Mouse (Mus musculus) ES-E14 (cell line): Measurements from ENCODE around the gene Smco2. TPM values are rescaled to one million over a fixed set of nuclear protein-coding genes. Genes with fewer than 3 reads are reported as not detected.
A peak's percentile ranks its signal among the peaks of the same experiment; 100 is the strongest.
"Not testable (repeated sequence)": the region's sequence is repeated elsewhere in the genome, so short reads cannot be mapped to it uniquely, and the experiment has no call there.

Experiments
- DNase-seq: peaks from one replicate; pipeline ENCODE4 v3.0.0-alpha.2; 2013; ENCODE audit warnings: low read depth, low spot score
- H3K27ac ChIP-seq: 2 replicates; pipeline ENCODE4 v1.5.1; 2012; ENCODE audit warnings: low read depth, mild to moderate bottlenecking, low read length, moderate library complexity, mixed read lengths; ENCODE audit not compliant: poor library complexity, insufficient read depth, severe bottlenecking
- H3K36me3 ChIP-seq: 2 replicates; pipeline ENCODE4 v1.6.1; 2012; ENCODE audit warnings: mild to moderate bottlenecking, low read length, moderate library complexity, mixed read lengths; ENCODE audit not compliant: control insufficient read depth, poor library complexity, insufficient read depth, severe bottlenecking
- H3K4me1 ChIP-seq, 2 experiments: fragments of 150-350 bp in 1 of 2; sonication (generic) in 1 of 2; 2 replicates each; pipeline ENCODE4 v1.6.1; 2012; ENCODE audit warnings: low read length in 2 of 2, mild to moderate bottlenecking in 1 of 2, mixed read lengths in 1 of 2; ENCODE audit not compliant: control insufficient read depth in 2 of 2, insufficient read depth in 2 of 2, poor library complexity in 1 of 2
- H3K4me3 ChIP-seq, 2 experiments: fragments of 150-350 bp in 1 of 2; sonication (generic) in 1 of 2; 2 replicates each; pipeline ENCODE4 v1.5.1; 2012; ENCODE audit warnings: low read length in 2 of 2, low read depth in 1 of 2, mild to moderate bottlenecking in 1 of 2, mixed read lengths in 1 of 2; ENCODE audit not compliant: insufficient read depth in 1 of 2, poor library complexity in 1 of 2, severe bottlenecking in 1 of 2
- H3K9ac ChIP-seq: 2 replicates; pipeline ENCODE4 v1.6.1; 2012; ENCODE audit warnings: low read depth, mild to moderate bottlenecking, low read length, mixed read lengths; ENCODE audit not compliant: poor library complexity, insufficient read depth, severe bottlenecking
- H3K9me3 ChIP-seq: fragments of 150-350 bp; sonication (generic); 2 replicates; pipeline ENCODE4 v1.6.1; 2012; ENCODE audit warnings: low read depth, mild to moderate bottlenecking, low read length; ENCODE audit not compliant: control insufficient read depth, insufficient read depth
- CHD2 ChIP-seq: IDR thresholded peaks from 2 replicates; pipeline ENCODE4 v1.6.1; 2014; ENCODE audit warnings: mild to moderate bottlenecking, low read depth, low read length, inconsistent platforms
- HCFC1 ChIP-seq: IDR thresholded peaks from 2 replicates; pipeline ENCODE4 v1.6.1; 2012; ENCODE audit warnings: low read length, inconsistent platforms, borderline replicate concordance; ENCODE audit not compliant: insufficient read depth
- MAFK ChIP-seq: IDR thresholded peaks from 2 replicates; pipeline ENCODE4 v1.6.1; 2014; ENCODE audit warnings: mild to moderate bottlenecking, low read depth, low read length, inconsistent platforms; ENCODE audit not compliant: insufficient read depth
- ZC3H11A ChIP-seq: IDR thresholded peaks from 2 replicates; pipeline ENCODE4 v1.6.1; 2012; ENCODE audit warnings: low read depth, mild to moderate bottlenecking, inconsistent platforms, low read length, borderline replicate concordance
- ZNF384 ChIP-seq: IDR thresholded peaks from 2 replicates; pipeline ENCODE4 v1.6.1; 2012; ENCODE audit warnings: low read depth, low read length, inconsistent platforms
- in situ Hi-C, 2 experiments: fragments of 600-800 bp; cut with MboI; formaldehyde crosslinking; loops; one replicate each; pipeline ENCODE4 v1.15.1; 2025; ENCODE audit warnings: low sequenced_read_pairs in 2 of 2, inconsistent platforms in 1 of 2; ENCODE audit not compliant: unreplicated experiment in 2 of 2
- total RNA-seq: library from RNA; depleted of rRNA; stranded (reverse); fragments of 300-350 nt; gene quantifications from 2 replicates; pipeline ENCODE4 v1.2.3, GENCODE M21; 2012

Smco2 gene
- total RNA-seq, 1 experiment, result not detected

DNA sequence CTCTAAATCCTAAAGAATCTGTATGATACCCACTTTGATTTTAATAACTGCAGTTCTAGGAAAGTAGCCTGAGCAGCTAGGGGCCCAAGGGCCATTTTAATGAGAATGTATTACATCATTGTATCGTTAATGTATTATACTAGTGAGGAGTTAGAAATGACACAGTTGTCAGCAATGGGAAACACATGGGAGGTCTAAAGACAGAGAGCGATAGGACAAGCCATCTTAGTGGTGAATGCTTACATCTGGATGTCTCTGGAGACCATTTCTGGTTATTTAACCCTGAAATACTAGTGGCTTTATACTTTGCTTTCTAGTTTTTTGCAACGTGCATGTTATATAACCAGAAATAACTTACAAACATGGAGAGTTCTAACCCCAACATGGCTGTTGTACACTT is 2.0 kb downstream of the Smco2 start:
- Histone ChIP-seq H3K36me3 (no peaks in the 10 kb centered on the region), H3K4me1 (peaks cover 0 to 6% of the 10 kb centered on the region in 2 experiments; a peak in 1 of 4 replicates), H3K9ac (no peak overlapping the region), H3K4me3 (no peak overlapping the region), H3K9me3 (no peaks in the 10 kb centered on the region), H3K27ac (no peak overlapping the region)
- in situ Hi-C loops, result no loop called here
- no peak for DNase-seq
- TF ChIP-seq CHD2, result no peak
- TF ChIP-seq ZC3H11A, result no peak
- no peak for TF ChIP-seq HCFC1
- no peak for TF ChIP-seq MAFK
- TF ChIP-seq ZNF384, result no peak

DNA sequence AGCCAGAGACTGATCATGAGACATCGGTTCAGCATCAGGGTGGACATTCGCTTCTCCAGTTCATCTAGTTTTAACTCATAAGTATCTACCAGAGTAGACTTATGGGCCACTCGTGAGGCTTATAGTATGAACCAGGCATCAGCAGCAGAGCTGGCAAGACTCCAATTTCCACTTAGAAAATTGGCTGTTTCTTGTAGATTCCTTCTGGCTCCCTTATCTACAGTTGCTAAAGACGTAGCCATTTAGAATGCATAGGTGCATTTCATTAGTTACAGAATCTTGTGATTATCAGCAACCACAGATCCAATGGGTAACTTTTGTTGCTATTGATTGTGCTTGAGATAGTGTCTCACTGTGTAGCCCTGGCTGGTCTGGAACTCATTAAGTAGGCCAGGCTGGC is 2.8 kb downstream of the Smco2 start:
- Histone ChIP-seq H3K9ac (no peak overlapping the region), H3K36me3 (no peaks in the 10 kb centered on the region), H3K9me3 (no peaks in the 10 kb centered on the region), H3K4me3 (no peak overlapping the region), H3K27ac (no peak overlapping the region), H3K4me1 (peaks cover 0 to 6% of the 10 kb centered on the region in 2 experiments; a peak in 1 of 4 replicates)
- no peak for TF ChIP-seq CHD2
- no peak for TF ChIP-seq HCFC1
- TF ChIP-seq ZC3H11A, result no peak
- TF ChIP-seq MAFK, result no peak
- TF ChIP-seq ZNF384, result no peak
- no peak for DNase-seq
- in situ Hi-C loops, result no loop called here

DNA sequence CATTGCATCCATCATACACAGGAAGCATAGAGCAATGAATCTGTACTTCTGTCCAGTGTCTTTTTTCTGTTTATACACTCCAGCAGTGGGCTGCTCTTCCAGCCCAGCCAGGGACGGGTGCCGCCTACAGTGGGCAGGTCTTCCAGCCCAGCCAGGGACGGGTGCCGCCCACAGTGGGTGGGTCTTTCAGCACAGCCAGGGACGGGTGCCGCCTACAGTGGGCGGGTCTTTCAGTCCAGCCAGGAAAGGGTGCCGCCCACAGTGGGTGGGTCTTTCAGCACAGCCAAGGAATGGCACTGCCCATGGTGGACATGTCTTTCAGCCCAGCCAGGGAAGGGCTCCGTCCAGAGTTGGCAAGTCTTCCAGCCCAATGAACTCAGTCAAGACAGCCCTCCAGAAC is 5.3 kb downstream of the Smco2 start:
- peak; percentile 99 for DNase-seq
- Histone ChIP-seq H3K9me3 (no peaks in the 10 kb centered on the region), H3K4me1 (no peaks in the 10 kb centered on the region), H3K4me3 (no peak overlapping the region), H3K9ac (no peak overlapping the region), H3K27ac (no peak overlapping the region), H3K36me3 (no peaks in the 10 kb centered on the region)
- TF ChIP-seq CHD2 (no peak), MAFK (no peak), ZC3H11A (no peak), ZNF384 (no peak)
- in situ Hi-C loops, result no loop called here

DNA sequence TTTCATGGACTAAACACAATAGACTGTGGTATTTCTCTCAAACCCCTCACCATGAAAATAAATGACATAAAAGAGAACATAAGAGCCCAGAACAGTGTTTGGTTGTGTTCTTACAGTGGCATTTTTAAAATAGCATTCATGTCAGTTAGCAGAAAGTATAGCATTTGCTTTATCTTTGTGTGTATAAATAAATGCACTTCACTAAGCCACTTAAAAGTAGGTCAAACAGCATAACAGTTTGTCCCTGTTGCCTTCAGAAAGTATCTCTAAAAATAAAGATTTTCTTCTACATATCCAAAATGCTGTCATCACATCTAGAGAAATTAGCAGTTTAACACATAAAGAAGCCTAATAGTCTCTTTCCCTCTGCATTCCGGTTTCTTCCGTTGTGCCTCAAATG is 7.5 kb downstream of the Smco2 start:
- Histone ChIP-seq H3K4me1 (no peaks in the 10 kb centered on the region), H3K4me3 (no peak overlapping the region), H3K27ac (no peak overlapping the region), H3K9me3 (no peaks in the 10 kb centered on the region), H3K36me3 (no peaks in the 10 kb centered on the region), H3K9ac (no peak overlapping the region)
- TF ChIP-seq CHD2 (no peak), ZC3H11A (no peak)
- no peak for DNase-seq
- in situ Hi-C loops, result no loop called here

DNA sequence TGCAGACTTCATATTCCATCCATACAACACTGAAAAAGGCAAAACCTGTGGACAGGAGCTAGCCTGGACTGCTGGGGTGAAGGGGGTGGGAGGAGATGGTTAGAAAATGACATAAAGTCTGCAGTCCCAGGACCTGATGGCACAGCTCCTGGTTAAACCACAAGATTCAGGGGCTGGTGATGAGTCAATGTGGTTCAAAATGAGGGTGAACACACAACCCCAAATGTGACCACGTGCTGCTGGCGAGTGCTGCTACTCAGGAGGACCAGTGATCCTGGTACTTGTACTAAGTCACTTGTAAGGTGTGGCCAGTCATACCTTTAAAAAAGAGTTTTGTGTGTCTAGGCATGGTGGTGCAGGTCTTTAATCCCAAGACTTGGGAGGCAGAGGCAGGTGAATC is 13.2 kb downstream of the Smco2 start:
- no peak overlapping the region for H3K9ac ChIP-seq
- no peak overlapping the region for H3K27ac ChIP-seq
- no peak overlapping the region for H3K4me3 ChIP-seq
- no peaks in the 10 kb centered on the region for H3K36me3 ChIP-seq
- H3K9me3 ChIP-seq, result no peaks in the 10 kb centered on the region
- TF ChIP-seq ZNF384 (no peak), ZC3H11A (no peak), HCFC1 (no peak), MAFK (no peak), CHD2 (no peak)
- in situ Hi-C loops, result no loop called here
- DNase-seq, result no peak
- no peaks in the 10 kb centered on the region for H3K4me1 ChIP-seq

DNA sequence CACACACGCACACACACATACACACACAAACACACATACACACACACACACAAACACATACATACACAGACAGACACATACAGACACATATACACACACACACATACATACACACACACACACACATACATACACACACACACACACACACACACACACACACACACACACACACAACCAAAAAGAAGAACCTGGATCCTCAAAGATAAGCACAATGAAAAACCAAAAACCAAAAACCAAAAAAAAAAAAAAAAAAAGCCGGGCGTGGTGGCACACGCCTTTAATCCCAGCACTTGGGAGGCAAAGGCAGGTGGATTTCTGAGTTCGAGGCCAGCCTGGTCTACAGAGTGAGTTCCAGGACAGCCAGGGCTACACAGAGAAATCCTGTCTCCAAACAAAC is 14.5 kb downstream of the Smco2 start:
- H3K36me3 ChIP-seq, H3K9me3 ChIP-seq, H3K4me3 ChIP-seq, H3K9ac ChIP-seq, in situ Hi-C loops, H3K4me1 ChIP-seq, H3K27ac ChIP-seq, DNase-seq: not testable (repeated sequence)
